Mouse (Mus musculus) liver, adult 2 months (tissue): ENCODE measurements around the gene Mttp. TPM values are rescaled to one million over a fixed set of nuclear protein-coding genes. Genes with fewer than 3 reads are reported as not detected.
A peak's percentile ranks its signal among the peaks of the same experiment; 100 is the strongest.

ENCODE experiments used
- DNase-seq: peaks from one replicate; pipeline ENCODE4 v3.0.0-alpha.2; 2011; ENCODE audit warnings: low read depth, low spot score; ENCODE audit errors: extremely low read depth
- H3K27ac ChIP-seq: fragments of 200-500 bp; replicated peaks from 2 replicates; pipeline ENCODE4 v1.5.1; 2012; ENCODE audit warnings: low read depth, mild to moderate bottlenecking, control low read depth, inconsistent platforms, low read length; ENCODE audit not compliant: insufficient read depth
- H3K27me3 ChIP-seq: fragments of 200-500 bp; 2 replicates; pipeline ENCODE4 v1.6.1; 2012; ENCODE audit warnings: mild to moderate bottlenecking, moderate library complexity, low read length, inconsistent platforms; ENCODE audit not compliant: control insufficient read depth, insufficient read depth
- H3K36me3 ChIP-seq: fragments of 200-500 bp; 2 replicates; pipeline ENCODE4 v1.6.1; 2012; ENCODE audit warnings: low read length, inconsistent platforms; ENCODE audit not compliant: control insufficient read depth, insufficient read depth
- H3K4me1 ChIP-seq: fragments of 200-500 bp; 2 replicates; pipeline ENCODE4 v1.6.1; 2011; ENCODE audit warnings: low read length; ENCODE audit not compliant: control insufficient read depth, insufficient read depth
- H3K4me3 ChIP-seq: fragments of 200-500 bp; 2 replicates; pipeline ENCODE4 v1.5.1; 2011; ENCODE audit warnings: low read depth, mild to moderate bottlenecking, control low read depth, low read length, moderate library complexity; ENCODE audit not compliant: insufficient read depth
- H3K79me2 ChIP-seq: fragments of 200-500 bp; 2 replicates; pipeline ENCODE4 v1.6.1; 2012; ENCODE audit warnings: inconsistent platforms, mild to moderate bottlenecking, low read length, moderate library complexity; ENCODE audit not compliant: control insufficient read depth, insufficient read depth
- H3K9ac ChIP-seq: fragments of 200-500 bp; 2 replicates; pipeline ENCODE4 v1.6.1; 2012; ENCODE audit warnings: low read depth, mild to moderate bottlenecking, control low read depth, inconsistent platforms, low read length
- CTCF ChIP-seq: fragments of 200-500 bp; IDR thresholded peaks from 2 replicates; pipeline ENCODE4 v1.5.1; 2011; ENCODE audit warnings: low read depth, low read length, control low read depth
- POLR2A ChIP-seq: fragments of 200-500 bp; IDR thresholded peaks from 2 replicates; pipeline ENCODE4 v1.6.1; 2011; ENCODE audit warnings: low read length, control low read depth; ENCODE audit not compliant: insufficient read depth; ENCODE audit errors: extremely low read depth
- WGBS: fragments of 180-500 bp; shearing (Covaris S2); methylation state at CpG from one replicate; pipeline ENCODE4 v1.1.7; 2018; 5-methylcytosine and 5-hydroxymethylcytosine counted together
- polyA plus RNA-seq: library from polyadenylated mRNA; depleted of rRNA; stranded (reverse); fragments of >200 nt; gene quantifications from 2 replicates; pipeline ENCODE4 v1.2.3, GENCODE M21; 2012; rRNA removed
- total RNA-seq: library from RNA; depleted of rRNA; stranded (reverse); fragments of >200 nt; gene quantifications from 2 replicates; pipeline ENCODE4 v1.2.3, GENCODE M21; 2014; rRNA removed

The Mttp gene
- 183 and 204 TPM in 2 replicates for total RNA-seq
- polyA plus RNA-seq: 51.7 and 56.0 TPM in 2 replicates

DNA sequence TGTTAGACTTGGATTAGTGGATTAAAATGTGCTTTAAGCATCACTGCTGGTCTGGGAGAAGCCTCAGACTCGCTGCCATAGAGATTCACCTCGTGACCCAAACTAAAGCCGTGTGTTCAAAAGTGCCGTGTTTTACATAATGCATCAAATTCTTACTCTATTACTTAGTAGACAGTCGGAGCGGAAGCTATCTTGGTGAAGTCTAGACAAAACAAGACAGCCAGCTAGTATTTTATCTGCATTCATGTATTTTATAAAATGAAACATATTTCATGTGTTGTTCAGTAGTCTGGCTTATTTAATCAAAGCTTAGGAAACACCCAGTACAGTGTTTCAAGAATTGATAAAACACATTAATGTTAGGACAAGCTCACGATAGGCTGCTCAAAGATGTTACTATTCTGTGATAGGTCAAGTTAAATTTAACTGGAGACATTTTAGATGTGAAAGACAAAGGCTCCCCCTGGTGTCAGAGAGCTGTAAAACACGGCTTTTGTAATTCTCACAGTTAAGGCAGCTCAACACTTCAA is at the start of gene Mttp:
Mttp (minus strand) TSS at position 327 of the 530 bp plus-strand sequence.
- Histone ChIP-seq H3K4me1 (peaks cover 3% of the 10 kb centered on the region), H3K36me3 (no peaks in the 10 kb centered on the region), H3K9ac (peak within 1 kb of the TSS; percentile 87), H3K79me2 (no peaks in the 10 kb centered on the region), H3K27me3 (no peaks in the 10 kb centered on the region), H3K27ac (peak within 1 kb of the TSS; percentile 93), H3K4me3 (peak within 1 kb of the TSS; percentile 88)
- under 1% methylated on average over 8 of the region's 8 CpGs for WGBS
- DNase-seq: peak; percentile 83
- peak; percentile 53 for TF ChIP-seq CTCF
- no peak for TF ChIP-seq POLR2A

DNA sequence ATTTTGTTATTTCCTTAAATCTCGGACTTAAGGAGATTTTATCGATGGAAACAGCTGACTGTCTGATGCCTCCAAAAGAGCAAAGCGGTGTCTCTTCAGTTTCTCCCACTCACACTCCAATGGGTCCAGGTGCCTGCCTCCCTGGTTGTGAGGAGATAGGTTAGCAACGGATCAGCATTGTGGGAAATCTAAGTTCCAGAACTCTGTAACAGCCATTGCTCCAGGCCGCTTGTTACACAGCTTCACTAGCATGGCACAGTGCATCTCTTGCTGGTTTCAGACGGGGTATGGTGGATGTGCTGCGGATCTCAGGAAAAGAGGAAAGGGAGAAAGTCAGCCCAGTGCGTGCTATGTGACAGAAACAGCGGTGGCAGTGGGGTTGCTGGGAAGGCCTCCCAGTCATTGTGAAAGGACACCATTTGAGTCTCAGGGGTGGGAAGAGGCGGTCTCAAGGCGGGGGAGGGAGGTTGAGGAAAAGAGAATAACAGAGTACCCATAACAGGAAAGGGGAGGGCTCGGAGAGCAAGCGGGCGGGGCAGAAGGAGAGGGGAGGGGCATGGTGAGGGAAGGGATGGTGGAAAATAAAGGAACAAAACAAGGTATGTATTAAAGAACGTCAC is 49.0 kb upstream of the Mttp start, which contains the start of gene 4930579F01Rik:
4930579F01Rik (minus strand) TSS at position 143 of the 620 bp plus-strand sequence.
- no peaks in the 10 kb centered on the region for H3K79me2 ChIP-seq
- TF ChIP-seq CTCF (no peak), POLR2A (no peak)
- WGBS: 83% methylated on average over 15 of the region's 15 CpGs
- no peak within 1 kb of the TSS for H3K9ac ChIP-seq
- no peak within 1 kb of the TSS for H3K27ac ChIP-seq
- H3K27me3 ChIP-seq: no peaks in the 10 kb centered on the region
- no peak for DNase-seq
- H3K36me3 ChIP-seq: no peaks in the 10 kb centered on the region
- H3K4me1 ChIP-seq: peaks cover 1% of the 10 kb centered on the region; the same call in 1 of the 2 replicates
- H3K4me3 ChIP-seq: no peak within 1 kb of the TSS

DNA sequence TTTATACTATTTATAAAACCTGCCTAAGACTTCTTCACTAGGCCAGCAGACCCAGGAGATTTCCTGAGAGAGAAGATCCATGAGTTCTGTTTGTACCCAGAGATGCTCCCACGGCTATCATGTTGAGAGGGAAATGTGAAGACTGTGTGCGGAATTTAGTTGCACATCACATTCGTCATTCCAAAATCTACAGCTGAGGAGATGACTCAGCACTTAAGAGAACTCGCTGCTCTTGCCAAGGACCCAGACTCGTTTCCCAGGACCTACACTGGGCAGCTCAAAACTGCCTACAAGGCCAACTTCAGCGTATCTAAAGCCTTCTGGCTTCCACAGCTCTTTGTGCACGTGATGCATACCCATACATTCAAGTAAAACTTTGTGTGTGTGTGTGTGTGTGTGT is 47.5 kb upstream of the Mttp start:
- no peak for DNase-seq
- H3K4me3 ChIP-seq: no peak overlapping the region
- H3K4me1 ChIP-seq: no peaks in the 10 kb centered on the region
- no peak overlapping the region for H3K27ac ChIP-seq
- H3K9ac ChIP-seq: no peak overlapping the region
- no peaks in the 10 kb centered on the region for H3K79me2 ChIP-seq
- WGBS: 81% methylated on average over 7 of the region's 7 CpGs
- no peak for TF ChIP-seq POLR2A
- no peak for TF ChIP-seq CTCF
- no peaks in the 10 kb centered on the region for H3K27me3 ChIP-seq
- no peaks in the 10 kb centered on the region for H3K36me3 ChIP-seq

GRCm38 (mm10) chr3:138185995-138186930 is 41.5 kb upstream of the Mttp start:
- TF ChIP-seq CTCF (no peak), POLR2A (no peak)
- DNase-seq: no peak
- Histone ChIP-seq H3K4me1 (no peaks in the 10 kb centered on the region), H3K79me2 (no peaks in the 10 kb centered on the region), H3K36me3 (no peaks in the 10 kb centered on the region), H3K4me3 (no peak overlapping the region), H3K9ac (no peak overlapping the region), H3K27me3 (no peaks in the 10 kb centered on the region), H3K27ac (no peak overlapping the region)
- WGBS: 90% methylated on average over 26 of the region's 26 CpGs

DNA sequence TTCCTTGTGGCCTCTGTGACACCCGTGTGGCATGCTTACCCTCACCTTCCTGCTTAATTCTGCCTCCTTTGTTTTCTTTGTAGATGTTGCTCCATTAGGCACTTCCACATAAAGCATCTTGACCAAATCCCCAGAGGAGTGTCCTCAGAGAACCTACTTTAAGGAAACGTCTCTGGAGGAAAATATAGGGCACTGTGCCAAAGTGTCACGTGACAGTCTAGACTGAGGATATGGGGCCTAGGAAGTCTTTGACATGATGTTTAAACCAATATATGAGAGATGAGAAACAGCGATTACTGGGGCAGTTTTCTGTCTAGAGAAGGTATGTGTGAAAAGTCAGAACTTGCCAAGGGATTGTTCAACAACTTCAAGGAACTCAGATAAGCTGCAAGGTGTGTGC is 40.5 kb upstream of the Mttp start:
- no peaks in the 10 kb centered on the region for H3K27me3 ChIP-seq
- H3K9ac ChIP-seq: no peak overlapping the region
- 60% methylated on average over 4 of the region's 4 CpGs for WGBS
- no peak for DNase-seq
- no peak for TF ChIP-seq CTCF
- TF ChIP-seq POLR2A: no peak
- H3K4me1 ChIP-seq: no peaks in the 10 kb centered on the region
- H3K27ac ChIP-seq: no peak overlapping the region
- no peaks in the 10 kb centered on the region for H3K36me3 ChIP-seq
- no peaks in the 10 kb centered on the region for H3K79me2 ChIP-seq
- H3K4me3 ChIP-seq: no peak overlapping the region
